Mouse (Mus musculus) forelimb bud, embryonic 11.5 days (tissue): ENCODE data around the gene Gm5728.
"Not testable (repeated sequence)": the region's sequence is repeated elsewhere in the genome, so short reads cannot be mapped to it uniquely, and the experiment has no call there.

Experiments
- DNase-seq: peaks from one replicate; pipeline ENCODE4 v3.0.0-alpha.2; 2012; ENCODE audit warnings: low read depth, low spot score

Gm5728 gene

GRCm38 (mm10) chr7:20375310-20375709 is at the start of gene Gm5728:
Gene Gm5728 (minus strand): TSS chr7:20375410.
- not testable (repeated sequence) for DNase-seq

GRCm38 (mm10) chr7:20417642-20418041 is 42.4 kb upstream of the Gm5728 start, which contains the start of gene Vmn1r100:
Gene Vmn1r100 (plus strand): TSS chr7:20417942.
- DNase-seq = not testable (repeated sequence)

- not testable (repeated sequence) for DNase-seq
Measured at GRCm38 (mm10) chr7:20333965-20334364, 41.2 kb downstream of the Gm5728 start, which contains the start of gene Gm4133. Gene Gm4133 (minus strand): TSS chr7:20334065.
